Mouse (Mus musculus) T-helper 1 cell (primary cell): ENCODE results near the gene Nnat.

Experiments
- in situ Hi-C: fragments of 300-600 bp; cut with MboI, MseI; formaldehyde crosslinking; loops from one replicate; pipeline ENCODE4 v1.15.1; 2025; ENCODE audit warnings: high pct_unique_total_duplicates

Gene Nnat

GRCm38 (mm10) chr2:157559858-157560257 lies at the start of gene Nnat:
Gene Nnat (plus strand): TSS chr2:157560078.
- in situ Hi-C loops, result no loop called here

DNA sequence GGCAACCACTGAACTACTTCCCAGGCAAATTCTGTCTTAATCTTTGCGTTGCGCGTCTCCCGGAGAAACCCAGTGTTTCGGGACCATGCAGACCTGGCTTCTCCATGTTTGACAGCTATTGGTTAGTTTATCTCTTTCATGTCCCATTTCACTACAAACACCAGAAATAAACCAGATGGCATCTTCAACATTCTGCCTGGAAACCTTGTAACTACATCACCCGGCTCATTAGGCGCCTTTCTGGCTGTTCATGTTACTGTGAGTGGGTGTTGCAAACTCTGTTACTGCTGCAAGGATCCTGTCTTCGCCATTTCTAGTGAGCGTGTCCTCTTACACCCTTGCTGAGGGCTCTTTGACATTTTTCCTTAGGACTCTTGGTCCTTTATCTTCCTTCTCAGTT lies 47.0 kb upstream of the Nnat start:
- in situ Hi-C loops, result no loop called here

GRCm38 (mm10) chr2:157513737-157514208 lies 46.1 kb upstream of the Nnat start:
- in situ Hi-C loops, result no loop called here

DNA sequence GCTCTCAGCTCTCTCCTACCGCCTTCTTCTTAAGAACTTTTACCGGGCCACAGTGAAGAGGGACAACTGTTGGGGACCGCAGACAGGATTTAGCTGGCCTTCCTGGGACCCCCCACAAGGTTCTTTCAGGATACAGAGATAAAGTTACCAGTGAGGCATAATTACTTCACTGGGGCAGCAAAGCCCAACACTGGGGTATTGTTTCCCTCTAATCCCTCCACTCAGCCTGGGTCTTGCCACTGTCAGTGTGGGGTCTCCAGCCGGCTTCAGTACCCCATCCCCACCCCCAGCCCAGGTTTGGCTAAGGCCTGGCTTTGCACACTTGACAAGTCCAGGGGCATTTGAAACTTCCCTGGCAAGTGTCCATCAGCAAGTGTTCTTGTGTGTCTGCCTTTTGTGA lies 45.5 kb upstream of the Nnat start:
- in situ Hi-C loops, result no loop called here

GRCm38 (mm10) chr2:157517526-157517925 lies 42.4 kb upstream of the Nnat start:
- in situ Hi-C loops, result no loop called here

DNA sequence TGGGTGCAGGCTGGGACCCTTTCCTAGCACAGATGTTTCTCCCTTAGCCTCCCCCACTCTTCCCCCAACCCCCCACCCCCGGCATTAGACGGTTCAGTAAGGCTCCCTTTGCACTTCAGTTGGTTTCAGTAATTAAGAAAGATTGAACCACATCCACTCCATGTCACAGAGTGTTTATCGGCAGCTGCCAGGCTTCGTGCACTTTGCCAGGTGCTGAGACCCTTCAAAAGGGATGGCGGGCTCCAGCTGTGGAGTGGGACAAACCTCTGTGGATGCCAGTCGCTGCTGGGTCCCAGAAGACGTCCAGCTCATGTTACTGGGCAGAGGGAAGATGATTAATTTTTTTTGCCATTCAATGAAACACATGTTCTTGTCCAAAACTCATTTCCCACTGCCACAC lies 41.4 kb upstream of the Nnat start:
- in situ Hi-C loops, result no loop called here

DNA sequence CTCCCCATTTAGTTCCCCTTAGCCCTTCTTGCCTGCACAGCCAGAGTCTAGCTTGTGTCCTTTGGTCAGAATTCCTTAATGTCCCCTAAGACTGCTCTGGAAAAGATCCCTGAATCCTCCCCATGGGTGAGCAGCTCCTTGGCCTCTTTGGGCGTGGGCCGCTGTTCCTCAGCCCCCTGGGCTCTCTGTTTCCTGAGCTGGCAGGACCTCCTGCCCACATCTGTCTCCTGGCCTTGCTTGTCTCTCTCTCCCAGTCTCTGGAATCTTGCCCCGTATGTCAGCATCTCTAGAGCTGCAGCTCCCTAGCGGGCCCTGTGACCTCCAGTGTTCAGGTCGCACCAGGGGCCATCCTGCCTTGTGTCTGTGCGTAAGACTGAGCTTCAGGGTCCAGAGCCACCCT lies 40.4 kb upstream of the Nnat start:
- in situ Hi-C loops, result no loop called here

DNA sequence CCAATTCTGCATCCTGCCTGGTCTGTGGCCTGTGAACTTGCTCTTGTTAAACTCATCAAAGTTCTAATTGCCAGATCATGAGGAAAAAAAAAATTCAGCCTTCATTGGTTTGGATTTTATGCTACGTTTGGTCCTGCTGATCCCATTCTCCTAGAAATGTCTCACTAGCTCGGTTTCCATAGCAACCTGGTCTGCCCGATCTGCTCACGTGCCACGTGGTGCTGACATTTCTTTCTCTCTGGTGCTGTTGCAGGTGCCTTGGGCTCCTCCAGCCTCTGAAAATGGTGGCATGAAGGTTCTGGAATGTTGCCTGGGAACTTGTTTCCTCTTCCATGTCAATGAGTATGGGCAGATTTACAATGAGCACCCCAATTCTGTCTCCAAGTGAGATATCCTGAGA lies 39.4 kb upstream of the Nnat start:
- in situ Hi-C loops, result no loop called here

GRCm38 (mm10) chr2:157522556-157522955 lies 37.3 kb upstream of the Nnat start:
- in situ Hi-C loops, result no loop called here

- in situ Hi-C loops, result no loop called here
These were observed 29.6 kb upstream of the Nnat start for GRCm38 (mm10) chr2:157530056-157530955.

GRCm38 (mm10) chr2:157531681-157532426 lies 28.0 kb upstream of the Nnat start:
- in situ Hi-C loops, result no loop called here

- in situ Hi-C loops, result no loop called here
These were observed 25.7 kb upstream of the Nnat start for GRCm38 (mm10) chr2:157534163-157534562.

GRCm38 (mm10) chr2:157536476-157537081 lies 23.3 kb upstream of the Nnat start:
- in situ Hi-C loops, result no loop called here

GRCm38 (mm10) chr2:157537118-157537517 lies 22.8 kb upstream of the Nnat start:
- in situ Hi-C loops, result no loop called here

- in situ Hi-C loops, result no loop called here
These were observed 19.6 kb upstream of the Nnat start for GRCm38 (mm10) chr2:157540073-157540952.

DNA sequence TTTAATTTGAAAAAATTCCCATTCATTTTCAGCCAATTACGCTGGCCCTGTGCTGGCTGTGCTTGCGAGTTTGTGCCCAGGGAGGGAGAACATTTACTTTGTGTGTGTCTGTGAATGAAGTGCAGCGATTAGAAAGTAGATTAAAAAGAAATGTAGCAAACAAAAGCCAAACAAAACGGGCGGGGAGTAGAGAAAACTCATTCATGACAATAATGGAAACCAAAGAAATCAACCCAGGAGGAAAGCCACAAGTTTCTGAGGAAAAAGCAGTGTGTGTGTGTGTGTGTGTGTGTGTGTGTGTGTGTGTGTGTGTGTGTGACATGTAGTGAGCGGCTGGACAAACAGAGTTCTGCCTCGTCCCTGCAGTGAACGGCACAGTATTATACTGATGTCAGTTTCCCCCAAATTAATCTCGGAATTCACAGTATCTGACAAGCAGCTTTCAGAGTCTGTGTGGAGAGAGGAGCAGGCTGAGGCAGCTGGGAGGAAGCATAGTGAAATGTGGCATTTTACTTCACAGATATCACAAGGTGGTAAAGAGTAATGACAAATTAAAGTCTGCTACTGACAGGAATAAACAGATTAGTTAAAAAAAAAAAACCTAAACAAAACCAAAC lies 18.8 kb upstream of the Nnat start:
- in situ Hi-C loops, result no loop called here

GRCm38 (mm10) chr2:157541631-157542030 lies 18.2 kb upstream of the Nnat start:
- in situ Hi-C loops, result no loop called here

- in situ Hi-C loops, result no loop called here
These were observed 17.5 kb upstream of the Nnat start for GRCm38 (mm10) chr2:157542415-157542814.

DNA sequence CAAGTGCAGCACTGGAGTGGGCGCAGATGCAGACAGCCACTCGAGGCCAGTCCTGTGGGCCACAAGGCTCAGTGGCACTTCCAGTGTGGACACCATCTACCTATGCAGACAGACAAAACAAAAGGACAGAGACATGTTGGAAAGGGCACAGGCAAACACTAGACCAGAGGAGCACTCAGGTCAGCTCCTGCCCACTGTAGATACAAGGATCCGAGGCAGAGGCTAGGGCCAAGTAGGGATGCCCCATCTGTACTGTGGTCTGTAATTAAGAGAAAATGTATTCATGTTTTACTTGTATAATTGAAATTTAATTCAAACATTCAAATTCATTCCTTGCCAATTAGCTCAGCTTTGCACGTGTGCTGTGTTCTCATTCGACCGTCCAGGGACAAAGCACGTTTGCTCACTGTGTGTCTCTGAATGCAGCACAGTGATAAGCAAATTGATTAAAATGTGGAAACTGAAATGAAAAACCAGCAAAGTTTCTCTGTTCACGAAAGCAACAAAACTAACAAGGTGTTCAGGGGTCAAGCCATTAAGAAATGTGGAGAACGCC lies 15.5 kb upstream of the Nnat start:
- in situ Hi-C loops, result no loop called here

- in situ Hi-C loops, result no loop called here
These were observed 13.2 kb upstream of the Nnat start for GRCm38 (mm10) chr2:157546686-157547085.

GRCm38 (mm10) chr2:157550292-157550691 lies 9.6 kb upstream of the Nnat start:
- in situ Hi-C loops, result no loop called here
